Mouse (Mus musculus) erythroblast, adult 5-6 weeks (primary cell): ENCODE results near the gene Zfp708. TPM values are rescaled to one million over a fixed set of nuclear protein-coding genes. Genes with fewer than 3 reads are reported as not detected.

ENCODE experiments used
- total RNA-seq, 2 experiments: library from RNA; stranded (forward) in 1 of 2; stranded (reverse) in 1 of 2; fragments of 150-400 nt in 1 of 2; fragments of 200-764, 138-1000 nt in 1 of 2; gene quantifications; 2 replicates each; pipeline versions ENCODE4 v1.2.3 to v1.2.4; 2015 to 2017; ENCODE audit warnings: low replicate concordance in 2 of 2

The Zfp708 gene
- total RNA-seq, 2 experiments from 2014 or later: not detected

Other genes starting within 250 kb of the Zfp708 start
- 0.38 TPM in 1 of 2 replicates, not detected in the other for gene Gm10767, start 193.1 kb downstream of the Zfp708 start, total RNA-seq (2015; ENCODE audit: low replicate concordance)
- 0.68 TPM in 1 of 2 replicates, not detected in the other for gene Gm10767, start 193.1 kb downstream of the Zfp708 start, total RNA-seq (2017; ENCODE audit: low replicate concordance)
- gene Zfp712, start 36.8 kb downstream of the Zfp708 start, total RNA-seq (2015; ENCODE audit: low replicate concordance): 0.42 and 3.3 TPM in 2 replicates
- 1.0 and 2.1 TPM in 2 replicates for gene Zfp712, start 36.8 kb downstream of the Zfp708 start, total RNA-seq (2017; ENCODE audit: low replicate concordance)
- 3.1 TPM in 1 of 2 replicates, not detected in the other for gene Gm28557, start 10.6 kb upstream of the Zfp708 start, total RNA-seq (2015; ENCODE audit: low replicate concordance)
- 0.98 TPM in 1 of 2 replicates, not detected in the other for gene Gm28557, start 10.6 kb upstream of the Zfp708 start, total RNA-seq (2017; ENCODE audit: low replicate concordance)
- 0.42 and 0.96 TPM in 2 replicates for gene Rslcan18, start 18.3 kb upstream of the Zfp708 start, total RNA-seq (2015; ENCODE audit: low replicate concordance)
- 0.51 TPM in 1 of 2 replicates, not detected in the other for gene Rslcan18, start 18.3 kb upstream of the Zfp708 start, total RNA-seq (2017; ENCODE audit: low replicate concordance)
- 3.8 and 6.0 TPM in 2 replicates for gene Zfp759, start 23.7 kb upstream of the Zfp708 start, total RNA-seq (2015; ENCODE audit: low replicate concordance)
- 0.68 and 1.5 TPM in 2 replicates for gene Zfp759, start 23.7 kb upstream of the Zfp708 start, total RNA-seq (2017; ENCODE audit: low replicate concordance)
- gene Rsl1, start 75.2 kb upstream of the Zfp708 start, total RNA-seq (2015; ENCODE audit: low replicate concordance): 2.3 TPM in 1 of 2 replicates, not detected in the other
- 0.60 TPM in 1 of 2 replicates, not detected in the other for gene Rsl1, start 75.2 kb upstream of the Zfp708 start, total RNA-seq (2017; ENCODE audit: low replicate concordance)
- gene Zfp455, start 96.5 kb upstream of the Zfp708 start, total RNA-seq (2015; ENCODE audit: low replicate concordance): 1.5 and 3.1 TPM in 2 replicates
- 1.4 TPM in 1 of 2 replicates, not detected in the other for gene Zfp455, start 96.5 kb upstream of the Zfp708 start, total RNA-seq (2017; ENCODE audit: low replicate concordance)
- 3.3 TPM in 1 of 2 replicates, not detected in the other for gene Zfp458, start 180.5 kb upstream of the Zfp708 start, total RNA-seq (2015; ENCODE audit: low replicate concordance)
- gene Zfp458, start 180.5 kb upstream of the Zfp708 start, total RNA-seq (2017; ENCODE audit: low replicate concordance): 2.7 TPM in 1 of 2 replicates, not detected in the other
- gene Zfp457, start 208.5 kb upstream of the Zfp708 start, total RNA-seq (2015; ENCODE audit: low replicate concordance): not detected in 2 replicates
- 0.56 TPM in 1 of 2 replicates, not detected in the other for gene Zfp457, start 208.5 kb upstream of the Zfp708 start, total RNA-seq (2017; ENCODE audit: low replicate concordance)
- 4.0 and 5.0 TPM in 2 replicates for gene Zfp595, start 234.6 kb upstream of the Zfp708 start, total RNA-seq (2015; ENCODE audit: low replicate concordance)
- gene Zfp595, start 234.6 kb upstream of the Zfp708 start, total RNA-seq (2017; ENCODE audit: low replicate concordance): 2.0 and 7.8 TPM in 2 replicates